Mouse (Mus musculus) cerebellum, adult 11-12 months (tissue): Measurements from ENCODE around the gene Ago1.

Experiments used
- DNase-seq: peaks from one replicate; pipeline ENCODE4 v3.0.0; 2022

The Ago1 gene

GRCm38 (mm10) chr4:126468285-126468901 is at the start of gene Ago1:
Ago1 (minus strand) TSS chr4:126468583.
- peak; percentile 96 for DNase-seq

GRCm38 (mm10) chr4:126512308-126513066 is 44.1 kb upstream of the Ago1 start:
- no peak for DNase-seq

DNA sequence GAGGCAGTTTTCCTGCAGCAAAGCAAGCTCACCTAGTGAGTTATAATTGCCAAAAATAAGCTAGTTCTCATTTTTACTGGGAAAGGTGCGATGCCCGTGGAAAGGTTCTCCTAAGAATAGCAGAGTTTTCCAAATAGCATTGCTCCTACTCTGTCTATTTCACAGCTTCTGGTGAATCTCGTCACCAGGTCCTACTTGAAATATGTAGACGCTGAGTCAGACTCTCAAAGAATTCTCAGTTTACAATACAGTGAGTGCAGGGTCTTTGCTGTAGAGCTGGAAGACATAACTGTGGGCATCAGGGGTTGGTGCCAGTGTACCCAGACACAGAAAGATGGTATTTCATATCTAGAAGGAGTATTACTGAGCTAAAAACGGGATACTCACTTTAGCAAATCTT is 42.6 kb upstream of the Ago1 start:
- DNase-seq, result no peak

- no peak for DNase-seq
These were observed 40.7 kb upstream of the Ago1 start for GRCm38 (mm10) chr4:126509072-126509471.

DNA sequence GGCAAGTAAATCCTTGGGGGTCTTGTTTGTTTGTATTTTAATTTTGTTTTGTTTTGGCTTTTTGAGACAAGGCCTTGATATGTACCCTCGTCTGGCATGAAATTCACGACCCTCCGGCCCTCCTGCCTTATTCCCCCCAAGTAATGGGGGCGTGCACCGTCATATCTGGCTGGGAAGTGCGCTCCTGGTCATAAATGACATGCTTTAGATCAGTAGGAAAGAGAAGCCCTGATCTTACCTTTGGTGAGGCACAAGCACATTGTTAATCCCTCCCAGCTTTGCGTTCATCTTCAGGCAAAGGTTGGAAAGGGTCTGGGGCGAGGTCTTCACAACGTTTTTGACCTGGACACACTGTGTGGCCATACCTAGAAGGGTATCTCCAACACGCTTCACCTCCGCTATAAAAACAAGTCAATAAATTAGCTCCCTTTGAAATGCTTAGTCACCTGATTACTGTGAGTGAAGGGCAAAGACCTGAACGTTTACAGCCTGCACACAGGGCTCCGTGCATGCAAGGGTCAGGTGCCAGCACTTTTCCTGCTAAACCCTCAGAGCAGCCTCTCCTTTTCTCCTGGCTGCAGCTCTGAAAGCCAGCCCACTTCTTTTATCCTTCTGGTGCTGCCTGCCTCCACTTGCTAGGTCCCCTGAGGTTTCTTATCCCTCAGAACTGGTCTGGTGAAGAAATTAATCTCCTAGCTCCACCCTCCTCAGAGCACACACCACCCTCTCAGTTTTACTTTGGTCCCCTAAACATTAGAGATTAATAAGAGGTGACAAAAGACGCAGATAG is 39.9 kb upstream of the Ago1 start:
- DNase-seq, result no peak

- no peak for DNase-seq
These were observed 34.6 kb upstream of the Ago1 start for GRCm38 (mm10) chr4:126502977-126503309.

DNA sequence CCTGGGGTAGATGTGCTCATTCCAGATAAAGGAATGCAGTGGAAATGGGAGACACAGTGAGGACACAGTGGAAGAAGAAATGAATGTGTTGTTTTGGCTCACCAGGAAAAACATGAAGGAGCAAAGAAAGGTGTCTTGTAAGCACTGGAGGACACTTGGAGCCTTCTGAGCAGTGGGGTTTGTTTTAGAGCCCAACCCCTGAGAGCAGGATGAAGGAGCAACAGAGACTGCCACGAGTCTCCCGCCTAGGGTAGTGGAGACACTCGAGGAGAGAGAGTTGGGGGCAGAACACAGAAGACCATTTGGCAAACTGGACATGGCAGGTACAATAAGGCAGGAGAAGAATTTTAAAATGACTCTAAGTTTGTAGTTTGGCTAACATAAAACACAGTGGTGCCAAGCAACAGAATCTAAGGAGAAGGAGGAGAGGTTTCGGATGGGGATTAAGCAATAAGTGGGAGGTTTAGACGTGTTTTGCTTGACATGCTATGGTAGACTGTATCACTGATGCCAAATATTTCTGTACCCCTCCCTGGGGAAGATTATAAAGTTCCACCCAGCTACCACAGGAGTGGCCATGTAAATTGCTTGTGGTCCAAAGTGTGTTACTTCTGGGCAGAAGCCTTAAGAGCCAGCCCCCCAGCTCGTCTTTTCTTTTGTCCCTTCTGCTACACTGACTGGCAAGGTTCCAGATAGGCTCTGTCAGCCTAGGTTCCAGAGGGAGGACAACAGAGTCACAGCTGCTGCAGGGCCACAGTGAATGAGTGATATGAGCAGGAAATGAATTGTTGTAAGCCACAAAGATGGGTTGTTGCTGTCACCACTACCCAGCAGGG is 34.0 kb upstream of the Ago1 start:
- DNase-seq, result no peak

- DNase-seq, result no peak
These were observed 30.2 kb upstream of the Ago1 start for GRCm38 (mm10) chr4:126498601-126499000.

- DNase-seq, result no peak
These were observed 28.6 kb upstream of the Ago1 start for GRCm38 (mm10) chr4:126496963-126497362.

- no peak for DNase-seq
These were observed 27.8 kb upstream of the Ago1 start for GRCm38 (mm10) chr4:126495942-126496790.

GRCm38 (mm10) chr4:126495453-126495852 is 27.1 kb upstream of the Ago1 start:
- DNase-seq, result no peak

DNA sequence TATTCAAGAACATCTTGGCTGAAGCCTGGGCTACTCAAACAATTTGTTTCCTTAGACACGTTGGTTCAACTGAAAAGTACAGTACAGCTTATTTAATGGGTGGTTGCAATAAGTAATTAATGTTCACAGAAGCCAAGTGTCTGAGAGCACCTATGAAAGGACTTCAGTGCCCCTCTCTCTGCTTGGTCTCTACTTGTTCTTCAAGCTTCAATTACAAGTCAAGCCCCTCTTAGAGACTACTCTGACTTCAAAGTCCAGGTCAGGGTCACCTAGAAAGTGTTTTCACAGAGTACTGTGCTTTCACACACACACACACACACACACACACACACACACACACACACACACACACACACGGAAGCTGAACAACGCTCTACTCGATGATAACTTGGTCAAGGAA is 25.0 kb upstream of the Ago1 start:
- DNase-seq, result no peak

DNA sequence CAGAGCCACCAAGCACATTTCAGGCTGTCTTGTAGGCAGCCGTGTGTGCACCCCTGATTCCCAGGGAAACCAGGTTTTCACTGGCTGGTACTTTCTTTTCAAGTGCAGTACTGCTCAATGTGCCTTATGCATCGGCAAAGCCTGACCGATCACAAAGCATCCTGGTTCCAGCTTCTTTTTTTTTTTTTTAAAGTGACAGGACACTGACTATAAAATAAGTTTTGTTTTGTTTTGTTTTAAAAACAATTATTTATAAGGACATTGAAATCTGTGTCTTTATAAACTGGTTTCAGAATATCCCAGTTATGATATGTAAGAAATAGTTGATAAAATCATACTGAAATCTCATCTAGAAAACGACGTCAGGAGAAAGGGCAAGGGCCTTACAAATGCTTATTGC is 23.6 kb upstream of the Ago1 start:
- DNase-seq, result no peak

DNA sequence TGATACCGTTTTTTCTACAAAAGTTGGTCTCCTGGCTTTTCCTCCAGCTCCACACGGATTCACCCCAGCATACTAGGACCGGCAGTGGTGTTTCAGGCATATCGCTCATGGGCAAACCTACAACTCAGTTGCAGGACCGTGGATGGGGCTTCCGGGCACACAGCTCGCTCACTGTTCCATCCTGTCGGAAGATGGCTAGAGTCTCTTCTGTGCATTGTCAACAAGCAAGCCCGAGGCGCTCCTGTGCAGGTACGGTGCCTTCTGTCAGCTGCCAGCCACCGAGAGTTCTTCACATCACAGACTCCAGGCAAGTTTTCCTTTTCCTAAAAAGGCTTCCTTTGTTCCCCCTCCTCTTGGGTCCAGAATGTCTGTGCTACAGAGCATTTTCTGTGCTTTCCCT is 22.3 kb upstream of the Ago1 start:
- no peak for DNase-seq

DNA sequence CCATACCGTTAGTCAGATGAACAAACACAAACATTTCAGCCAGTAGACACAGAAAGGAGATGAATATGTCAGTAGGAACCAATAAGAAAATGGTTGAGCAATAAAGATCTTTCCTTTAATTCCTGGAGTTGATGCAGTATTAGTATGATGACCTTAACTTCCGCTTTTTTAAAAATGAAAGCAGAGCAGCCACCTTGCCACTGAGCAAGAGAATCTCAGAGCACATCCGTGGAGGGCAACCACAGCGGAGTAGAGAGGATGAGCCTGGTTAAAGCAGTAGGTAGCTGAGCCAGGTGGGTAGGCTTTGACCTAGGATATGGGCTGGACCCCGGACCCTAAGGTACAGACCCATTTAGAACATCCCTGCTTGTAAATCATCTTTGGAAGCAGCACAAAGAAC is 21.4 kb upstream of the Ago1 start:
- DNase-seq, result no peak

GRCm38 (mm10) chr4:126486217-126486616 is 17.8 kb upstream of the Ago1 start:
- DNase-seq, result no peak

- no peak for DNase-seq
These were observed 16.7 kb upstream of the Ago1 start for GRCm38 (mm10) chr4:126485065-126485464.

DNA sequence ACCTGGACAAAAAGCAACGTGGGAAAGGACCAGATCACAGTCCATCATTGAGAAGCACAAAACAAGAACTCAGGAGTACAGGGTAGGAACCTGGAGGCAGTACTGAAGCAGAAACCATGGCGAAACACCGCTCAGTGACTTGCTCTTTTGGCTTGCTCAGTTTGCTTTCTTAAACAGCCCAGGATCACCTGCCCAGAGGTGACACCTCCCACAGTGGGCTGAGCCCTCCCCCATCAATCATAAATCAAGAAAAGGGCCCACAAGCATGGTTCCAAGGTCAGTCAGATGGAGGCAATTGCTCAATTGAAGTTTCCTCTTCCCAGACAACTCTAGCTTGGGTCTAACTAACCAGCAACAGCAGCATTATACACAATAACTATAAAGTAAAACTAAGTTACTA is 15.5 kb upstream of the Ago1 start:
- no peak for DNase-seq

GRCm38 (mm10) chr4:126482951-126483350 is 14.6 kb upstream of the Ago1 start:
- no peak for DNase-seq

DNA sequence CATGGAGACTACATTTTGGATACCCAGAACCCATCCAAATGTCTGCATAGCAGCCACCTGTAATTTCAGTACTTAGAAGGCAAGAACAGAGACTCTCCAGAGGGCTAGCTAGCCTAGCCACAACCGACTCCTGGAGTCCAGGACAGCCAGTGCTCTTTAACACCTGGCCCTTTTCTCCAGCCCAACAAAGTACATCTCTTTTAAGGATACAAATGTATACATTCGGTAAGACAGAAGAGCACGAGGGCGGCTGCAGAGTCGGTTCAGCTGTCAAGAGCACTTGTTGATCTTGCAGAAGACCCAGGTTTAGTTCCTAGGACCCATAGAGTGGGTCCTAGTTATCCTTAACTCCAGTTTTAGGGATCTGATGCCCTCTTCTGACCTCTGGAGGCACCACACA is 13.1 kb upstream of the Ago1 start:
- no peak for DNase-seq

- no peak for DNase-seq
These were observed 11.9 kb upstream of the Ago1 start for GRCm38 (mm10) chr4:126480288-126480687.

DNA sequence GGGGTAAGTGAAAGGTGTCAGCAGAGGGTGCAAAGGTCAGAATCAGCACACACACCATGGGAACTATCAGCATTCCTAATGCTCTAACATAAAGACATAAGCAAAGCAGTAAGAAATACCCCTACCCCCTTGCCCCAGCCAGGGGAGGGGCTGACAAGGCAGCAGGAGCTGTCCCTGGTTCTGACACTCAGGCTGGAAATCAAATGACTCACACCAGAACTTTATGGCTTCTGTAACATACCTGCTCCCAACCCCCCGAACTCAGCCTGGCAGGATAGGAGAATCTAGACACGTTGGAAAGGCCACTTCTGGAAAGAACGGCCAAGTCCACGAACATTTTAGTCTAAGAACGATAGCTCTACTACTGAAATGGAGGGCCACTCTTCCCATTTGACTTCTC is 4.6 kb upstream of the Ago1 start:
- DNase-seq, result no peak
